Mouse (Mus musculus): ENCODE data around the gene Itpkb. TPM values are rescaled to one million over a fixed set of nuclear protein-coding genes. Genes with fewer than 3 reads are reported as not detected.
"Not testable (repeated sequence)": the region's sequence is repeated elsewhere in the genome, so short reads cannot be mapped to it uniquely, and the experiment has no call there.

The Itpkb gene
- polyA plus RNA-seq, 1 experiment, result 0.03 TPM

DNA sequence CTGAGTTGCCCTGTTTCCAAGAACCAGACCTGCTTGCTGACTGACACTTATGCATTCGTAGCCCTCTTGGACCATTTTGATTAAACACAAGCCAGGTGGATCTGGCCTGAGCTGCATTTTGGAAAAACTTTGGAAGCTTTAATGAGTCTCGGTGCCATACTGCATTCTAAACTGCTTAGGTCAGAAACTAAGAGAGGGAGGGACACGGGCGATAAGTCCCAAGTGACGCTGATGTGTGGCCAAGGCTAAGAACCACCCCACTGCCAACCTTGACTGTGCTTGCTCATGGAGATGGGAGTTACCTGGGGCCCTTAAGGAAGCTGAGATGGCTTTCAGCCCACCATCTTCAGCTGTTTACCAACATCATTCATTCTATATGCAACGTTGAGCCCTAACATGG, 55.0 kb downstream of the Itpkb start:
- TF ChIP-seq TAL1 (IDR thresholded peaks at IDR 0.05; ENCODE audit: low read length), result no peak
- TF ChIP-seq GATA1 (IDR thresholded peaks at IDR 0.05; ENCODE audit: low read length), result no peak
- H3K9me3 ChIP-seq (ENCODE audit: control insufficient read depth, low read length), result no peaks in the 10 kb centered on the region
- no peaks in the 10 kb centered on the region for H3K27me3 ChIP-seq (ENCODE audit: control insufficient read depth)
- no peaks in the 10 kb centered on the region for H3K36me3 ChIP-seq (ENCODE audit: control insufficient read depth)
- H3K4me1 ChIP-seq (ENCODE audit: control insufficient read depth), result peaks cover 38% of the 10 kb centered on the region
- H3K4me3 ChIP-seq (replicated peaks), result no peak overlapping the region

DNA sequence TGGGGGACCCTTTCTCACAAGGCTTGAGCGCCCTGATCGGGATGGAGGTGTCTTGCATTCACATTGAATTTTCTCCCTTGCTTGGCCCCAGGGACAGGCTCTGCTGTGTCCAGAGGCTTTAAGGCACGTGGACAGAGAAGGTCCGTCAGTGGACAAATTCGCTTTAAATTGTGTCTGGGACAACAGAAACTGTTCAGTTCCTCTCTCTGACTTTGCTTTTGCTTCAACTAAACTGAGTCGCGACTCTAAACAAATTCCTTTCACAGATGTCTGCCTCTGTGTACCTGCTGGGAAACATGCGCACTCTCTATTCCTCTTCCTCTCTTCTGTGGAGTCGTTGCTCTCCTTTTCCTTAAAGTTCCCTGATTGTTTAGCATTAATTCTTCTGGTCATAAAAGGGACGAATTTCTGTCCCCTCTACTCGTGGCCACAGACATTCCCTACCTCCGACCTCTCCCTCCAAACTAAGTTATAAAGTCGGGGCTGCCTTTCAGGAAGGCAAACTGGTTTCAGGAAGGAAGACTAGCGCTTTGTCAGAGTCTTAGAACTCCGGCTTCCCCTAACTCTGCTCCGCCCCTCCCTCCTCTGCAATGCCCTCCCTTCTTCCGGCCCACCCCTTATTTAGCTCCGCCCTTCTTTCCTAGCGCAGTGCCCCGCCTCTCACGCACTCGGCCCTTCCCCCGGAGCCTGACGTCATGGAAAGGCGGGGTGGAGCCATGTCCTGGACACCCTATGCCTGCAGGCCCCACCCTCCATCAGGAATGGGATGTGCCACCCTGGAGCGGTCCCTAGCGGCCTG, 56.9 kb downstream of the Itpkb start:
- Histone ChIP-seq H3K9me3 (ENCODE audit: control insufficient read depth, low read length) (no peaks in the 10 kb centered on the region), H3K4me3 (replicated peaks) (peak overlapping the region; percentile 71), H3K4me1 (ENCODE audit: control insufficient read depth) (peaks cover 39% of the 10 kb centered on the region), H3K36me3 (ENCODE audit: control insufficient read depth) (no peaks in the 10 kb centered on the region), H3K27me3 (ENCODE audit: control insufficient read depth) (no peaks in the 10 kb centered on the region)
- TF ChIP-seq TAL1 (IDR thresholded peaks at IDR 0.05; ENCODE audit: low read length), result no peak
- TF ChIP-seq GATA1 (IDR thresholded peaks at IDR 0.05; ENCODE audit: low read length), result no peak

GRCm38 (mm10) chr1:180387750-180388480, 57.6 kb downstream of the Itpkb start:
- Histone ChIP-seq H3K4me3 (replicated peaks) (peak overlapping the region; percentile 71), H3K36me3 (ENCODE audit: control insufficient read depth) (no peaks in the 10 kb centered on the region), H3K9me3 (ENCODE audit: control insufficient read depth, low read length) (no peaks in the 10 kb centered on the region), H3K4me1 (ENCODE audit: control insufficient read depth) (peaks cover 39% of the 10 kb centered on the region), H3K27me3 (ENCODE audit: control insufficient read depth) (no peaks in the 10 kb centered on the region)
- TF ChIP-seq TAL1 (IDR thresholded peaks at IDR 0.05; ENCODE audit: low read length) (no peak), GATA1 (IDR thresholded peaks at IDR 0.05; ENCODE audit: low read length) (no peak)

- peaks cover 39% of the 10 kb centered on the region for H3K4me1 ChIP-seq (ENCODE audit: control insufficient read depth)
- H3K27me3 ChIP-seq (ENCODE audit: control insufficient read depth), result no peaks in the 10 kb centered on the region
- TF ChIP-seq TAL1 (IDR thresholded peaks at IDR 0.05; ENCODE audit: low read length), result no peak
- TF ChIP-seq GATA1 (IDR thresholded peaks at IDR 0.05; ENCODE audit: low read length), result no peak
- no peak overlapping the region for H3K4me3 ChIP-seq (replicated peaks)
- no peaks in the 10 kb centered on the region for H3K9me3 ChIP-seq (ENCODE audit: control insufficient read depth, low read length)
- H3K36me3 ChIP-seq (ENCODE audit: control insufficient read depth), result no peaks in the 10 kb centered on the region
Measured at GRCm38 (mm10) chr1:180388481-180388880, 58.2 kb downstream of the Itpkb start.

GRCm38 (mm10) chr1:180389213-180389760, 59.0 kb downstream of the Itpkb start:
- not testable (repeated sequence) for H3K9me3 ChIP-seq (ENCODE audit: control insufficient read depth, low read length); H3K36me3 ChIP-seq (ENCODE audit: control insufficient read depth); H3K4me3 ChIP-seq (replicated peaks); H3K27me3 ChIP-seq (ENCODE audit: control insufficient read depth)
- H3K4me1 ChIP-seq (ENCODE audit: control insufficient read depth), result peaks cover 38% of the 10 kb centered on the region

DNA sequence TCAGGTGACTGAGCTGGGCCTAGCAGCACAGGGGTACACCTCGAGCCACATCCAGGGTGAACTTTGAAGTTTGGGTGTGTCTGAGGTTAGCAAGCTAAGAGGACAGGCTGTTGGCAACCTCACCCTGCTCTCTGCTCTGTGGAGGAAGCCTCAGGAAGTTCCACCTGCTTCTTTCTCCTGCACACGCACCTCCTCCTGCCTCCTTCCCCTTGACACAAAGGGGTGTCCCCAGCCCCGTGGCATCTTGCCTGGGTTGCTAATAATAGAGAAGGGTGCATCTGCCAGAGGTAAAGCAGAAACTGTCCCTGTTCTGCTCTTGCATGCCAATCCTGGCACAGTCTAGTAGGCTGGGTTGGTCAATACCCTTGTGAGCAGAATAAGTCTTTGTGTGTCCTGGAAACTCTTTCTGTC, 60.0 kb downstream of the Itpkb start:
- Histone ChIP-seq H3K4me3 (replicated peaks) (no peak overlapping the region), H3K4me1 (ENCODE audit: control insufficient read depth) (peaks cover 34% of the 10 kb centered on the region), H3K9me3 (ENCODE audit: control insufficient read depth, low read length) (no peaks in the 10 kb centered on the region), H3K27me3 (ENCODE audit: control insufficient read depth) (no peaks in the 10 kb centered on the region), H3K36me3 (ENCODE audit: control insufficient read depth) (no peaks in the 10 kb centered on the region)
- TF ChIP-seq GATA1 (IDR thresholded peaks at IDR 0.05; ENCODE audit: low read length), result no peak
- no peak for TF ChIP-seq TAL1 (IDR thresholded peaks at IDR 0.05; ENCODE audit: low read length)

- Histone ChIP-seq H3K36me3 (ENCODE audit: control insufficient read depth) (no peaks in the 10 kb centered on the region), H3K4me1 (ENCODE audit: control insufficient read depth) (peaks cover 36% of the 10 kb centered on the region), H3K9me3 (ENCODE audit: control insufficient read depth, low read length) (no peaks in the 10 kb centered on the region), H3K4me3 (replicated peaks) (no peak overlapping the region), H3K27me3 (ENCODE audit: control insufficient read depth) (no peaks in the 10 kb centered on the region)
- TF ChIP-seq TAL1 (IDR thresholded peaks at IDR 0.05; ENCODE audit: low read length) (no peak), GATA1 (IDR thresholded peaks at IDR 0.05; ENCODE audit: low read length) (no peak)
Measured at GRCm38 (mm10) chr1:180390746-180391574, 60.7 kb downstream of the Itpkb start.

DNA sequence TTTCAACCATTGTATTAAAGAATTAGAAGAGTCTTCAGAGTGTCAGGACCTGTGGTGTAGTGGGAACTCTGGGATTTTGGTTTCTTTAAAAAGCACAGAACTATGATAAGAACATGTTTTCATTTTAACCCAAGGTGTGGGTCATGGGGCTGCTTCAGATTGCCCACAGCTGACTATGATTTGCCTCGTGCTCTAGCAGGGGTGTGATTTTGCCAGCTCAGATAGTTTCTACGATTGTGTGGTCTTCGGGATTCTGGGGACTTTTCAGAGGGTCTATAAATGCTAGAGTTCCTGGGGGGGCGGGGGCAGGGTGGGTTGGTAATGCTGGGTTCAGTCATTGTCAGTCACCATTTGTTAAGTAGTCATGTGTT, 61.3 kb downstream of the Itpkb start:
- Histone ChIP-seq H3K4me3 (replicated peaks) (no peak overlapping the region), H3K27me3 (ENCODE audit: control insufficient read depth) (no peaks in the 10 kb centered on the region), H3K4me1 (ENCODE audit: control insufficient read depth) (peaks cover 32% of the 10 kb centered on the region), H3K9me3 (ENCODE audit: control insufficient read depth, low read length) (no peaks in the 10 kb centered on the region), H3K36me3 (ENCODE audit: control insufficient read depth) (no peaks in the 10 kb centered on the region)
- TF ChIP-seq GATA1 (IDR thresholded peaks at IDR 0.05; ENCODE audit: low read length) (no peak), TAL1 (IDR thresholded peaks at IDR 0.05; ENCODE audit: low read length) (no peak)
